Mouse (Mus musculus) gastrocnemius, adult 8-10 months (tissue): ENCODE measurements around the gene Adam12. TPM values are rescaled to one million over a fixed set of nuclear protein-coding genes. Genes with fewer than 3 reads are reported as not detected.

Experiments used
- DNase-seq, 2 experiments: peaks; one replicate each; pipeline ENCODE4 v3.0.0; 2022; ENCODE audit warnings: low spot score in 2 of 2
- total RNA-seq, 4 experiments: library from RNA; stranded (reverse); gene quantifications; 2 replicates each; pipeline ENCODE4 v1.2.4; 2022

Adam12 gene
- total RNA-seq, 4 experiments from 2014 or later, result 0.19 to 0.44 (median 0.40) TPM; not detected in 1

DNA sequence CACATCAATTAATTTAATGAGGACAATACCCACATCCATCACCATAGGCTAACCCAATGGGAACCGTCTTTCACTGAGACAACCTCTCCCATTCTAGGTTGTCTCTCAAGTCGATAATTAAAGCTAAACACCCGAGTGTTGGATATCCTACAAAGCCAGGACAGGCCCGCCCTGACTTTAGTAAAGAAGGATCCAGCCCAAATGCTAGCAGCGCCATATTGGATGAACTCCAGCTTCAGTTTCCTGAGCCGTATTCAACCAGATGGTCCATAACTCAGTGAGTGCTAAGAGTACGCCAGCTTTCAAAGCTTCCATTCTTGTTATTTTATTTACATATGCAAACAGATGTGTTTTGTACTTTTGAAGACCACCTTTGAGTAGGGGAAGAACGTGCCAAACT, 81.6 kb downstream of the Adam12 start:
- DNase-seq, result no peak

DNA sequence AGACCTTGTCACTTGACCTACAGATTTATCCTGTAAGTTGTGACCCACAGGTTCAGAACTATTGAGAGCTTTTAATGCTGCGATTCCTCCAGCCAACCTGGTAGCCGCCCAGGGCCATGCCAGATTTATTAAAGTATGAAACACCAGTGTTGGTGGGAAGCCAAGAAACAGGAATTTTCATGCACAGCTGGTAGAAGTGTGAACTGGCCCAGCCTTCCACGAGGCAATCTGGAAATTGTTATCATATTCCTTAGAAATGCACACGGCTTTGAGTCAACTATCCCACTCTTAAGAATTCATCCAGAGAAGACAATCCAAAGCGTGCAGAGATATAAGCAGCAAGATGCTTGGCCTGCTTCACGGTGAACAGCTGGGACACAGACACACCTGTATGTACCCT, 82.6 kb downstream of the Adam12 start:
- DNase-seq, result no peak

DNA sequence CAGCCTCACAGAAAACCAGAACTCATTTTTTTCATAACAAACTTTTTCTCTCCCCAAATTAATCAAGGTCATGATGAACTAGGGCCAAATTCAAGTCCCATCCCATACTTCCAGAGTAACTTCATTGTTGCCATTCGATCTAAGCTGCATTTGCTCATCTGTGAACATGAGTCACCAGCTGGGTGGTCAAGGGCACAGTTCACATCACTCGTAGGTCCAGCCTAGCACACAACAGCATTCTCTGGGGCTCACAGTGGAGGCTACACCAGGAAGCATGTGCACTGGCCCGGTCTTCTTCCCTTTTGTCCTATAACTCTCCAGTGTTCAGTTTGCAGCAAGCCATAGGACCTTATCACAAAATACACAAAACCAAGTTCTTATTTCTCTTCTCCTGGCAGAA, 84.4 kb downstream of the Adam12 start:
- DNase-seq, result no peak

DNA sequence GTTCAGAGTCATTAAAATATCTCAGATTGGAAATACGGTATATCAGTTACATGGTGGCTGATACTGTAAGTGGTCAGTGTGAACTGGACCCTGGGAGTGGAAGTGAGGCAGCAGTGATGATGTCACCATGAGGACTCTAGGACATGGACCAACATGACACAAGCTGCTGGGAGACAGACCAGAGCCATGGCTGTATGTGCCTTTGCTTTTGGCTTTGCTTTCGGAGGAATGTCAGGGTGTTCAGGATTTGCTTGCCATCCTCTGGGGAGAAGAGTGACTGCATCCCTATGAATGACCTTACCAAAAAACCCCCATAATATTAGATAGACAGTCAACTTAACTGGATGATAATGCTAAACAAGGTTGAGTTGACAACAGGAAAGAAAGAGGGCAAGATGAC, 85.1 kb downstream of the Adam12 start:
- DNase-seq, result no peak

DNA sequence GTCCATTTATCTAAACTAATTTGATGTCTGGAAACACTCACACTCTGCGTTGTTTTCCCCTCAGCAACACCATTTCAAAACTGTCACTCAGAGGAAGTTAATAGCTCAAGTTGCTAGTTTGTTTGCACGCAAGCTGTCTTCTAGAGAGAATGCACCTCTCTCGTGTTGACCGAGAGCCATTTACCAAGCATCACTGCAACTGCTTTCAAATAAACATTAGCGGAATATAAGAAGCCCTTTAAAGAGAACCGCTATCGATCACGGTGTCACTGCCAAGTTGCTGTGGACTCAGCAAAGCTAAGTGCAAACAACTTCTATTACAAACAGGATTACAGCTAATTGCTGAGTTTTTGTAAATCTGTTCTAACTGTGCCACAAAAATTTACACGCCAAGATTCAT, 87.8 kb downstream of the Adam12 start:
- no peak for DNase-seq

DNA sequence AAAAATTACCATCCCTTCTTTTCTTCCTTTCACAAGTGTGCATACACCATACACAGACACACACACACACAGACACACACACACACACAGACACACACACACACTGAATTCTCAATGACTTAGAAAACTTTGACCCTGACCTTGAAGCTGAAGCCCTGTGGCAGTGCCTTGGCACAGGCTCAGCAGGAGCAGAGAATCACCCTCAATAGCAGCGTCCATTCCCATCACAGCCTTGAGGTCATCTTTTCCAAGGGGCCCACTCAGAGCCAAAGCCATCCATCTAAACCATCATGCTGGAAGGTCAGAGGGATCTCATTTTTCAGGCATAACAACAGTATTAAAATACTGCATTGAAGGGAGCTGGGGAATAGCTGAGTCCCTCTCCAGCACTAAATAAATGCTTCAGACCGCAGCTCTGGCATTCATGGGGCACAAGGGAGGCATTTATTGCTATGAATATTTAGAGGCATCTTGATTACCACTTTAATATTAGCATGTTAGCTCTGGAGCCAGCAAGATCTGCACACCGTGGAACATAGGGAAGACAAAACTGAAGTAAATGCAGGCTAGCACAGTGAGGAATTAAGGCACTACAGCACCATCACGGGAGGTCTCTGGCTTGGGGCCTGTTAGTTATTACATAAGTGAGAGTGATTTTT, 92.5 kb downstream of the Adam12 start:
- DNase-seq, result no peak

DNA sequence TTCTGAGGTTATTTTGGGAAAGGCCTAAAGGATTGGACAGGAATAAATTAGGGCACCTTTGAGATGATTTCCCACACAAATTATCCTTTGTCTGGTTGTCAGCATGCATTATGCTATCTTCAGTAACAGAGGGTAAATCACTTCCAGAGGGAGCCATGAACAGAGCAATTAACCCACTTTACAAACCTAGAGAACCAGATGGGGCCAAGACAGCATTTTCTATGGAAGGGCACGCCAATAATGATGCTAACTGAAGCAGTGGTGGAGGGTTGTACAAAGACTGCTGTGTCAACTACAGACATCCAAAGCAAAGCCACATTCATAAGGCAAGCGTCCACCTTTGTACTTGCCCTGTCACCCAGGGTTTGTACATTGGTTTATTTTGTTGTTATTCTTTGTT, 99.6 kb downstream of the Adam12 start:
- DNase-seq, result no peak

DNA sequence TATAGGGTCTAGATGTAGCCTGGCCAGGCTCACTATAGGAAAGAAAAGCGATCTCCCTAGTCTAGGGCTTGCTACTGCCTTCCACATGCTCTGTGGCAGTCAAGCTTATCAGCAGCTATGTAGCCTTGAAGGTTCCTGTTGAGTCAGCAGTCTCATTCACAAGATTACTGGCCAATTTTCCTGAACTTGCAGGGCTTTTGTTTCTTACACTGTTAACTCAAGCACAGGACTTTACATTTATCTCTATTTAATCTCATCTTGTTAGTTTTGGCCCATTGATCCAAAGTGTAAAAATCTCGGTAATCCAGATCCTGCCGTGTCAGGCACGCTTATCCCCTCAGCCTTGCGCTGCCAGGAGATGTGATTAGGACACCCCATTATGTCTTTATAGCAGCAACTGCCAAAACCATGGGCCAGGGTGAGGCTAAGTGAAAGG, 103.8 kb downstream of the Adam12 start:
- DNase-seq, result no peak

DNA sequence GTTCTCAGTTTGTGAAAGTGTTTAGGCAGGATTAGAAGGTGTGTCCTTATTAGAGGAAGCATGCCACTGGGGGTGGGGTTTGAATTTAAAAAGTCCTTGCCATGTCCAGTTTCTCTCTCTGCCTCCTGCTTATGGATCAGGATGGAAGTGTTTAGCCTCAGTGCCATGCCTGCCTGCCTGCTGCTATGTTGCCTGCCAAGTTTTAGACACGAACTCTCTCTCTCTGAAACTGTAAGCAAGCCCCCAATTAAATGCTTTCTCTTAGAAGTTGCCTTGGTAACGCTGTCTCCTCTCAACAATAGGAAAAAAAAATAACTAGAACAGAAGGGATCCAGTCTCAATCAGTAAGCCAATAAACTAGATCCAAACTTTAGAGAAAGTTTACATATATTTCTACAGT, 110.5 kb downstream of the Adam12 start:
- DNase-seq, result no peak

DNA sequence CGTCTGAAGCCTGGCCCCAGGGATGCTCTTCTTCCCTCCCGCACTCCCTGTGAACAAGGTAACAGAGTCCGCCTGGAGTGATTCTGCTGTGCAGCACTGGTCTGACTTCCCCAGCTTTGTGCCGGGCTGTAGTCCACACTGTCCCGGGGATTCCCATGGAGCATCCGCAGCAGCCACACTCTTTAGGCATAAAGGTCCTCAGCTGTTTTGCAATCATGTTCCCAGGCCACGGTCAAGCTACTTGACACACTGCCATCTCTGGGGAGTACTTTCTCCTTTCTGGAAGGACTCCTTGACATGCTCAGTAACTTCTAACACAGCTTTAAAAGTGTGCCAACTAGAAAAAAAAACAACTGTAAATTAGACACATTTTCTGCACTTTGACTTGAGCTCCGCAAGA, 116.5 kb downstream of the Adam12 start:
- no peak for DNase-seq

DNA sequence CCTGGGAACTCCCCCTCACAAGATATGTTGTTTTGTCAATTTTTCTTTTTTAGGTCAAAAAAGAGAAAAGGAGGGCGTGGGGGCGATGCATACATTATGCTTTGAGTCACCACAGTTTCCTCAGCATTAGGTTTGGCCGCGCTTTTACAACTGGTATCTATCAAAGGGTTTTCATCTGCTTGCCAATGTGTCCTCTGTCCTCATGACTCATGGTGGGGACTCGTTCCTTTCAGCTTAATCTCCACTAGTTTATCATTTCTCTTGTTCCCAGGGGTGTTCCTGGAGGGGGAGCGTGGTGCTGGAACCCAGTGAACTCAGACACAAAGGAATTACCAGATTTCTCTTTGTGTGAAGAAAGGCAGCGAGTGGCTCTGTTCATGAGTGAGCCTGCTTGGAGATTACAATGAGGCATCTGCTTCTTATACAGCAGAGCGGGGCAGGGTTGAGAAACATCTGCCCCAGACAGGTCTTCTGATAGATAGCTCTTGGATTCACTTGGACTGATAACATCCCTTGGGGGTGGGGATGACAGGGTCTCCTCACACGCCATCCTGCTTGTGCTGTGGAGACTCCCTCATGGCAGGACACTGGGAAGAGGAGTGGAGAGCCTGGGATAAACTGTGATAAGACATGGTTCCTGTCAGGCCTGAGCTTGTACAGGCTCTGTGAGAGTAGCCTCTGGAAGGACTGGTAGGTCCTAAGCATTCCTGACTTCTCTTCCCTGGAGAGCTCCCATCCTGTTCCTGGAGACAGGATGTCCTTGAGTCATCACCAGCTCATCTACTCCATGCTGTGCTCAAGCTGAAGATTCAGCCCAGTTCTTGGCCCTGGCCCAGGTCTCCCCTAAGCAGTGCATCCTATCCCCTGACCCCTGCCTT, 117.4 kb downstream of the Adam12 start:
- DNase-seq, result no peak

DNA sequence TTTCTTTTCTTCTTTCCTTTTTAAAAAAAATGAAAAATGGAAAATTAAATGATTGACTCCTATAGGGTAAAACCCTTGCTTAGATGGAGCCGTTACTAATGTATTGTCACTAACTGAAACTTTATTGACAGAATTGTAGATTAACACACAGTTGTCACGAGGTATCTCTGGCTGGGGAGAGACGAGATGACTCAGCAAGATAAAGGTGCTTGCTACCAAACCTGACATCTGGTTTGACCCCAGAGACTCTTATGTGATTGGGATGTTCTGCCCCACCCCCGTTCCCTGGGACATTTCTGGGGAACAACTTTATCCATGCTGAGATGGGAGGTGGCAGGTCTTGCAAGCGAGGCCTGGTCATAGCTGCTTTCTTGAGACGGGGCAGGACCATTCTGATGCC, 118.1 kb downstream of the Adam12 start:
- DNase-seq, result no peak

DNA sequence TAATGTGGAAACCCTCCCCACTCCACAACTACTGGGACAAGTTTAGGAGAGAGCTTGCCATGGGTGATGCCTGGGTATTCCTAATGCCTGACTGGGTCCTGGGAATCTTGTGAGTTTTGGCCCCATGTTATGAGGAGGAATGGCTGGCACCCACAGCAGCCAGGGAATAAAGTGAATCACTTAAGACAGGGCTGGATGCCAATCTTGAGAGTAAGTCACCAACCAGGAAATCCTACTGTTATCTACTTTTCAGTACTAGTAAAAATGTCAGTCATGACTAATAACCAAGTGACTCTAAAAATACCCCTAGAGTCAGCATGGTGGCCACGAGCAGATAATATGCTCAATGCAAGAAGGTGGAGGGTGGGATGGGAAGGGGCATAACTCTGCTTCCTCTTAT, 121.8 kb downstream of the Adam12 start:
- DNase-seq, result no peak

DNA sequence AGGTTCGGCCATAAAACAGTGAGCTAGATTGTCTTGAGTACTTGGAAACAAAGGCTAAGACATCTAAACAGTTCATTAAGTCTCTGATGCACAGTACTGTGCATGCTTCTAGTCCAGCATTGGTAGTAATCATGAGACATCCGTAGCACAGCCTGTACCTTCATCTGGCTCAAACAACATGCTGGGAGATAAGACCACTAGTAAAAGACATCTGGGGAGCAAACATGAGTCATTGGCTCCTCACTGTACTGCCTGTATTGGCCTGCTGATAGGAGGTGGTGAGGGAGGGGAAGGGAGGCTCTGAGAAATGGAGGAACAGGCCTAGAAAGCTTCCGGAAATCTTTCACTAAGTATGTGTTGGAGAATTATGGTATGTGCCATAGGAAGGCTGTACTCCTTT, 124.1 kb downstream of the Adam12 start:
- no peak for DNase-seq

DNA sequence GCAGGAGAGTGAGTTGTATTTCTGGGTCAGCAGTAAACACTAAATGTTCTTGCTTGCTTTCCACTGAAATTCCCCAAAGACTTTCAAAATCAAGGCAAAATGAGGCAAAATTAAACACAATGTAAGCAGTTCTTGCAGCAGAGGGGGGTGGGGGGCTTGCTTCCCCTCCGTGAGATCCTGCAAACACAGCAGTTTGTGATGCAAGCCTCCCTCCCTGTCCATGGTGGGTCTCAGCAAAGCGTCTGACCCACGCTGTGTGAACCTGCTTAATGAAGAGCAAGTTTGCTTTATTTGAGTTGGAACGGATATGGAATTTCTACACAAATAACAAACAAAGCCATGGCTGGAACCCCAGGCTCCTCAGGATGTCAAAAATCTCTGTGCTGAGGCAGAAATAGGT, 132.9 kb downstream of the Adam12 start:
- no peak for DNase-seq

DNA sequence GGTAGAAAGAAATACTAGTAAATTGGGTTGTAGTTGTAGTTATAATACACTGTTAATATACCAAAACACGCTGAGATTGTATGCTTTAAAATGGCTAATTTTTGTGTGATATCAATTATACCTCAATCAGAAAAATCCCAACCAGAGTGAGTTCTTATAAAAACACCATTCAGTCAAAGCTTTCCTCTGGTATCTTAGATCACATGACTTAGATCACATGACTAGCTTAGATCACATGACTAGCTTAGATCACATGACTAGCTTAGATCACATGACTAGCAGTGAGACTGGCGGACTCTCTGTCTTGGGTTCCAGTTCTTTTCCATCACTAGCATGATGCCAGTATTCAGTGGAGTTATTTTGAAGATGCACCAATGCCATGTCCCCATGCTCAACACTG, 134.1 kb downstream of the Adam12 start:
- no peak for DNase-seq

DNA sequence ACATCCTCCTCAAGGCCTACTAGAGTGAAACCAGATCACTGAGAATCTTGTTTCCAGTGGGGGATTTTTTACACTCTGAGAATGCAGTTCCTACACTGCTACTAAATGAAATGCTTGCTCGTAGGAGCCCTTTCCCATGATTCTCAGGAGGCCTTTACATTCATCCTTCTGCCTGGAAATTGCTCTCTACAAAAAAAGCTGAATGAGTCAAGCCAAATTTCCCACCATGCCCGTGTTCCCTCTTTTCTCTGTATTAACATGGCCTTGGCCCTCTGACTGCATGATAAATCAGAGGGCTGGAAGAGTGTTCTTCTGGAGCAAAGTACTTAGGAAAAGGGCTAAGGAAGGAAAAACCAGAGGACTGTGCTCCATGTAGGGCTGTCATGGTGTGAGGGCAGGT, 138.1 kb downstream of the Adam12 start:
- DNase-seq, result no peak

DNA sequence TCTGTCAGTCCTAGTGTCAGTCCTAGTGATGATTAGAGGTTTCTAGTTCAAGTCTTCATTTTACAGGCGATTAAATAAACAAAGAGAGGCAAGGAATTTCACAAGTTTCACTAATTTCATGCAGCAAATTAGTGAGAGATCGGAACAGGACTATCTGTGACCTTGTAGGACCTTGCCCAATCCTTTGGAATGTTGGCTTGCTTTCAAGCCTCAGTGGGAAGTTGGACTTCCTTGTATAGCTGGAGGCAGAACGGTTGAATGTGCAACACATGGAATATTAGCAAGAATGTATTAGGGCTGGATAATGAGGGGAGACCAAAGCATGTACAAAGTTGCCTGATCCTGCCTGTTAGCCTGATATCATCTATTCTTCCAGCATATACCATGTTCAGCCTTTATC, 141.2 kb downstream of the Adam12 start:
- no peak for DNase-seq

DNA sequence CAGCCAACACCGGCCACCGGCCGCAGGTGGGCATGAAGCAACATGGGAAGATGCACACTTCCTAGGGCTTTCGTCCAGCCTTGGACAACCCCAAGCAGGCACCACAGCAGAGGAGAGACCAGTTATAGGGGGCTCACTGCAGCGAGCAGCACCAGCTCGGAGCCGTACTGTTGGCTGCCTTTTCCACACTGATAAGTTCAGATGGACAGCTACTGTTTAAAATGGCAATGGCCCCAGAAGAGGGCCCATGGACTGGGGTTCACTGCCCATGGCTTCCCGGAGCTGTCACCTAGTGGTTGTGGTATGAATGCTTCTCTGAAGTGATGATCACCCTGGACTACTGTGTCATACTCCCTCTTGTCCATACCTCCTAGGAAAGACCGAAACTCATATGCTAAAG, 141.7 kb downstream of the Adam12 start:
- DNase-seq, result no peak

DNA sequence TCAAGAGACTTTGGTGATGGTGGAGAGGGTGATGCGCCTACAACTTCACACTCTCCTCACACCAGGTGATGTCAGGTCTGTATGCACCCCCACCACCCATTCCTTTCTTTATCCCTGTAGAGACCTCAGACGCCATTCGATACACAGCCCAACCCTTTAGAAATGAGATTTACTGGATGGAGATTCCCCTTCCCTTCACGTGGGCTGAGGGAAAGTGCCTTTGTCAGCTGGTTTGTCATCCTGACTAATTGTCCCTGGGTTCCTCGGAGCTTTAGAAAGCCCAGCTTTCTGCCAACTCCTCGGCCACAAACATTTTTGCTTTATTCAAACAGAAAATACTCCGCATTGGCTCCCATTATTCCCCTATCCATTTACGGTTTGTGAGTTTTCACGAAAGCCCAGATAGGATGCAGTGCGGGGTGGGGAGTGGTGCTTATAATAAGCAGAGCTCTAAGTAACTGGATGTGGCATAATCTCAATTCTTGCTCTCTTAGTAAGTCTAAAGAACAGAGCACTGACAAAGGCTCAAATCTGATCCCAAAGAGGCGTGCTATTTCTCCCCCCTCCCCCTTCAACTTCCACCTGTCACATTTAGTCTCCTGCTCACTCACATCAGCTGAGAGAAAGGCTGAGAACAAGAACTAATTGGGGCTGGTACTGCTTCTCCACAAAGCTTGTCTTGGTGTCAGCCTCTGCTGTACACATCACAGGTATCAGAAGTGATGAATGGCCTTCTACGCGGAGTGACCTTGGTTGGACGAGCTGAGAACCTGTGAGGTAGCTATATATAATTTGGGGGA, 143.2 kb downstream of the Adam12 start:
- no peak for DNase-seq

DNA sequence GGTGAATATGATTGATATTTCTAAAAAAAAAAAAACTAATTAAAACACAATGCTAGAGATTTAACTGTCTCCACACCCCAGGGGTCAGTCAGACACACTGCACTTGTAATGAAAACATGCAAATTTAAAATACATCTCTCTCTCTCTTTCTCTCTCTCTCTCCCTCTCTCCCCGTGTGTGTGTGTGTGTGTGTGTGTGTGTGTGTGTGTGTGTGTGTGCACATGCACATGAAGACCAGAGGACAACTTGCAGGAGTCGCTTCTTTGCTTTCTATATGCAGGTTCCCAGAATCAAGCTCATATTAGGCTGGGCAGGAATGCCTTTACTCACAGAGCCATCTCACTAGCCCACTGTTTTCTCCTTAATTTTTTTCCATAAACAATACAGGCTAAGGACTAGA, 146.6 kb downstream of the Adam12 start:
- DNase-seq, result no peak

DNA sequence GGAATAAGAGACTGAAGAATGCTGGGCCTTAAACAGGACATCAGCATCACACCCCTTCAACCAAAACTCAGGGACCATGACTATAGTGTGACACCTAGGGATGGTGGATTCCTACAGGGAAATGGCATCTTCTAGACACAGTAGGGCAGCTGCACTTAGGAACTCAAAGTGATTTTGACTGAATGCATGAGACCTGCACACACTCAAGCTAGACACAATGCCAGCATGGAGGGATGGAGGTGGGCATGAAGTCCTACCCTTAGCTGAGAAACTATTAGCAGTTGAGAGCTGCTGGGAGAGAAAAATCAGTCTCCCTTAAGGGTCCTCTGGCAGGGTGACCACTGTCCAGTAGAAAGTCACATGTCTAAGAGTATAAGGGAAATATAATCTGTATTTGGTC, 147.0 kb downstream of the Adam12 start:
- no peak for DNase-seq
